Mouse (Mus musculus) hindbrain, embryonic 10.5 days (tissue): ENCODE data around the gene AU022252. TPM values are rescaled to one million over a fixed set of nuclear protein-coding genes. Genes with fewer than 3 reads are reported as not detected.
"Not testable (repeated sequence)": the region's sequence is repeated elsewhere in the genome, so short reads cannot be mapped to it uniquely, and the experiment has no call there.

Experiments
- DNase-seq: peaks from one replicate; pipeline ENCODE4 v3.0.0-alpha.2; 2017; ENCODE audit warnings: low spot score
- H3K27ac ChIP-seq: fragments of 300-500 bp; sonication (generic); 2 replicates; pipeline ENCODE4 v1.5.1; 2016; ENCODE audit warnings: mild to moderate bottlenecking, moderate library complexity
- H3K27me3 ChIP-seq: fragments of 300-500 bp; sonication (generic); 2 replicates; pipeline ENCODE4 v1.6.1; 2016; ENCODE audit warnings: mild to moderate bottlenecking; ENCODE audit not compliant: poor library complexity, insufficient read depth, severe bottlenecking
- H3K36me3 ChIP-seq: fragments of 300-500 bp; sonication (generic); 2 replicates; pipeline ENCODE4 v1.6.1; 2016; ENCODE audit warnings: mild to moderate bottlenecking, moderate library complexity
- H3K4me1 ChIP-seq: fragments of 300-500 bp; sonication (generic); replicated peaks from 2 replicates; pipeline ENCODE4 v1.6.1; 2016; ENCODE audit warnings: mild to moderate bottlenecking
- H3K4me3 ChIP-seq: fragments of 300-500 bp; sonication (generic); 2 replicates; pipeline ENCODE4 v1.5.1; 2016; ENCODE audit warnings: mild to moderate bottlenecking, moderate library complexity
- H3K9me3 ChIP-seq: fragments of 300-500 bp; sonication (generic); 2 replicates; pipeline ENCODE4 v1.6.1; 2016; ENCODE audit warnings: mild to moderate bottlenecking, moderate library complexity
- WGBS: fragments of 180-500 bp; shearing (Covaris S2); methylation state at CpG from one replicate; pipeline ENCODE4 v1.1.7; 2016; 5-methylcytosine and 5-hydroxymethylcytosine counted together
- polyA plus RNA-seq: library from polyadenylated mRNA; unstranded; fragments of >200 nt; fragmentation: Nextera tagmentation; extraction: Ambion mirVana; gene quantifications from 2 replicates; pipeline ENCODE4 v1.2.1, GENCODE M21; 2016

AU022252 gene
- 42.0 and 43.5 TPM in 2 replicates for polyA plus RNA-seq

DNA sequence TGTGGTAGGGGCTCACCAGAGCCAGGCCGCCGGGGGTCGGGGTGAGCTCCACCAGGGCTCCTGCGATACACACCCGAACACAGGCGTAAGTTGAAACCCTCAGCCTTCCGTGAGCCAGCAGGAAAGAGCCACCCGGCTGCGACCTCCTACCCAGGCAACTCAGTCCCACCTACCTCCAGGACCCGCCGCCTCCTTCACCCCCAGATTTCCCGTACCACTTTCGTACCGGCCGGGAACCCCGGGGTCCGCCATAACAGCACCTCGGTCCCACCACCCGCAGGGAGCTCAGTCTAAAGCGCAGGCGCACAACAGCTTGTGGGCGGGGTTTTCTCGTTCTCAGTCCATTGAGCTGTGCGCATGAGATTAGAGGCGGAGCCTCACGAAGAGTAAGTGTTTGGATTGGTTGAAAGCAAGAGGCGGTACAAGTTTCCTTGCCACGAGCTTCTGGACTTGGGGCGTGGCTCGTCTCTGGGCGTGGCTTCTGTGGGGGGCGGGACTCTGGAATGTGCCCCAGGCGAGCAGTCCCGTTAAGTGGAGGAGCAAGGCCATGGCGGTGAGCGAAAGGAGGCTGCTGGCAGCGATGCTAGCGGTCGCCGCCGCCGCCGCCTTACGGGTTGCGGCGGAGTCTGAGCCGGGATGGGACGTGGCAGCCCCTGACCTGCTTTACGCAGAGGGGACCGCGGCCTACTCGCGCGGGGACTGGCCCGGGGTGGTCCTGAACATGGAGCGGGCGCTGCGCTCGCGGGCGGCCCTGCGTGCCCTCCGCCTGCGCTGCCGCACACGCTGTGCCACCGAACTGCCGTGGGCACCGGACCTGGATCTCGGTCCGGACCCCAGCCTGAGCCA is at the start of gene AU022252, which contains the start of gene P3h1:
Gene AU022252 (minus strand): TSS at position 303 of the 846 bp plus-strand sequence.
Gene P3h1 (plus strand): TSS at position 506 of the 846 bp plus-strand sequence.
- no peaks in the 10 kb centered on the region for H3K27me3 ChIP-seq
- H3K27ac ChIP-seq, result peak within 1 kb of the TSS; percentile 88
- H3K36me3 ChIP-seq, result peaks cover 25% of the 10 kb centered on the region
- under 1% methylated on average over 71 of the region's 71 CpGs for WGBS
- H3K4me3 ChIP-seq, result peak within 1 kb of the TSS; percentile 86
- peaks cover 26% of the 10 kb centered on the region for H3K4me1 ChIP-seq
- peak; percentile 98 for DNase-seq
- H3K9me3 ChIP-seq, result no peaks in the 10 kb centered on the region

DNA sequence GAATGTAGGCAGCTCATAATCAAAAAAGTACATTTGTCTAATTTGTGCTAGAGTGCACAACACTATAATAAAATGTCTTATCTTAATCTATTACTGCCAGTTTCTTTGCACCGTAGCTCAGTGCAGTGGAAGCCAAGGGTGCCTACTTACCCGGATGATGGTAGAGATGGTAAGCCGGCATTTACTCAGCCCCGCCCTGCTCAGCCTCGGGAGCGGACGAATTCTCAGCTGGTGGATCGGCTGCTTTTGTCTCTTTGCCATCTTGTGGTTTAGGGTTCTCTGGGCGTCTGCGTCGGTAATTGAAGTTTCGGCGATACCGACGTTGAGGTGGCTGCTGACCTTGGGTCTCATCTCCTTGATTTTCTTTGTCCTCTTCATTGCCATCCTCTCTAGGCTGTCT is 46.3 kb upstream of the AU022252 start:
- DNase-seq, result not testable (repeated sequence)
- H3K36me3 ChIP-seq, result peaks cover 99% of the 10 kb centered on the region

DNA sequence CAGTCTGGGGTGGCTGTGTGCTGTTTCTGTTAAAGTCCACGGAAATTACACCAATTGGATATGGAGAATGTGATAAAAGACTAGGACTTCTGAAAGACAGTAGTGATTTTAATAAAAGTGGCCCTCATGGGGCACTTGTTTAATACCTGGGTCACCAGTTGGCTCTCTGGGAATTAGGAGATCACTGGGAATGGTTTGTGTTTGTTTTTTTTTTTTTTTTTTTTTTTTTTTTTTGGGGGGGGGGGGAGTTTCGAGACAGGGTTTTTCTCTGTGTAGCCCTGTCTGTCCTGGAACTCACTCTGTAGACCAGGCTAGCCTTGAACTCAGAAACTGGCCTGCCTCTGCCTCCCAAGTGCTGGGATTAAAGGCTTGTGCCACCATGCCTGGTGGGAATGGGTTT is 43.2 kb upstream of the AU022252 start:
- DNase-seq, result no peak
- no peaks in the 10 kb centered on the region for H3K4me1 ChIP-seq
- H3K27me3 ChIP-seq, result no peaks in the 10 kb centered on the region
- H3K9me3 ChIP-seq, result no peaks in the 10 kb centered on the region
- WGBS, result 77% methylated on average over 2 of the region's 2 CpGs
- peaks cover 99% of the 10 kb centered on the region for H3K36me3 ChIP-seq
- no peak overlapping the region for H3K27ac ChIP-seq
- H3K4me3 ChIP-seq, result no peak overlapping the region

More for the DNA sequence above, 46.3 kb upstream of the AU022252 start:
- H3K4me1 ChIP-seq, H3K27me3 ChIP-seq, H3K4me3 ChIP-seq, H3K9me3 ChIP-seq, H3K27ac ChIP-seq: not testable (repeated sequence)
- 91% methylated on average over 15 of the region's 15 CpGs for WGBS

DNA sequence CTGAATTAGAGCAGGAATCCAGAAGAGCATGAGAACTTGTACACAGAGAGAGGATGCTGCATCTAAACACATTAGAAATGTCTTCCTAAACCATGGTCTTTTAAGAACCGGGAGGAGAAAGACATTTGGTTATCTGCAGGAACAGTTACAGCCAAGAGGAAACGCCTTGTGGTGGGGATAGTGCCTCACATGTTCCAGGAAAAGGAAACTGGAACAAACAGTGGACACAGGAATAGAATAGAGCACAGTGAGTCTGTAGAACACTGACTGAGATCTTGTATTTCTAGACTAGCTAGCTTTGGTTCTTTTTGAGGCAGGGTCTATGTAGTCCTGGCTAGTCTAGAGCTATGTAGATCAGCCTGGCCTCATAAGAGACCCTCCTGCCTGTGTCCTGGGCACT is 42.7 kb upstream of the AU022252 start:
- 85% methylated on average over 2 of the region's 2 CpGs for WGBS
- peaks cover 99% of the 10 kb centered on the region for H3K36me3 ChIP-seq

DNA sequence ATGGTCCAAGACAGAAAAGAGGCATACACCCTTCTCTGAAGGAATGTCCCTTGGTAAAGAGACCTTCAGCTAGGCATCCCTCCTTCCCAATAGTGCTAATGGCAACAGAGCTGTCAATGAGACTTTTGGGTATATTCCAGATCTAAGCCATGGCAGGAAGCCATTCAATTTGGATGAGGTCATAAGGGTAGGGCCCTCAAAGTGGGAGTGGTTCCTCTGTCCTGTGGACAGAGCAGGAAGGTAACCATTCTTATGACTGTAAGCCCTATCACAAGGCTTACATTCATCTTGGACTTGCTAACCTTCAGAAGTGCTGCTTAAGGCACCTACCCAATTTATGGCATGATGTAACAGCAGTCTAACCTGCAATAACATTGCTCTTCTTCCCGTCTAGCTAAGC is 42.1 kb upstream of the AU022252 start:
- WGBS, result 89% methylated on average over 1 of the region's 1 CpGs
- Histone ChIP-seq H3K36me3 (peaks cover 99% of the 10 kb centered on the region), H3K27ac (no peak overlapping the region), H3K4me1 (no peaks in the 10 kb centered on the region), H3K4me3 (no peak overlapping the region), H3K27me3 (no peaks in the 10 kb centered on the region), H3K9me3 (no peaks in the 10 kb centered on the region)
- DNase-seq, result no peak

More for the DNA sequence above, 42.7 kb upstream of the AU022252 start:
- Histone ChIP-seq H3K9me3 (no peaks in the 10 kb centered on the region), H3K27ac (no peak overlapping the region), H3K4me3 (no peak overlapping the region), H3K4me1 (no peaks in the 10 kb centered on the region), H3K27me3 (no peaks in the 10 kb centered on the region)
- no peak for DNase-seq

DNA sequence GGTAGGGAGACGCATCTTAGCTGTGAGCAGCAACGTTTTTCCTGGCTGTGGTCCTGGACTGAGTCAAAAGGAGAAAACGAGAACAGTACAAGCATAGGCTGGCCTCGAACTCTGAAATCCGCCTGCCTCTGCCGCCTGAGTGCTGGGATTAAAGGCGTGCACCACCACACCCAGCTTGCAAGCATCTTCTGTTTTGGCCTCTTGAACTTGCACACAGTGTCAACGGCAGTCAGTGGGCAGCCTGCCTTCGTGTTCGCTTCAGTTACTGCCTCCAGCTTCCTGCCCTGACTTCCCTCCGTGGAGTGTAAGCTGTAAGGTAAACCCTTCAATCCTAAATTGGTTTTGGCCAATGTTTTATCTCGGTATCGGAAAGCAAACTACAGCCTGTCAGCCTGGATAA is 34.1 kb upstream of the AU022252 start:
- Histone ChIP-seq H3K4me1 (no peaks in the 10 kb centered on the region), H3K27me3 (no peaks in the 10 kb centered on the region), H3K27ac (no peak overlapping the region), H3K9me3 (no peaks in the 10 kb centered on the region), H3K36me3 (peaks cover 27% of the 10 kb centered on the region), H3K4me3 (no peak overlapping the region)
- 80% methylated on average over 13 of the region's 13 CpGs for WGBS
- DNase-seq, result no peak

DNA sequence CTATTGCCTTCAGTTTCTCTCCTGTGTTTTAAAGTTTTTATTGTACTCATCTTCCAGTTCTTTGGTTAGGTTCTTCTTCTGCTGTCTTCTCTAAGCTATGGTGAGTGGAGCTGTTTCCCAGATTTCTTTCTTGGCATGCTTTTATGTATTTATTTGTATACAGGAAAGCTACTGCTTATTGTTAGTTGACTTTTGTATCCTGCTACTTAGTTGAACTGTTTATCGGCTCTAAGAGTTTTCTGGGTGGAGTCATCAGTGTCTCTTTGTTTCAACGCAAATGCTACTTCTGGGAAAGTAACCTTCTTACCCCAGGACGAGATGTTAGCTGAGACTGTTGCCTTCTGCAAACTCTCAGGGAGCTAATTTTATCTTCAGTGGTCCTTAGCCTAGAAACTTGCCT is 30.9 kb upstream of the AU022252 start:
- no peak for DNase-seq
- Histone ChIP-seq H3K9me3 (no peaks in the 10 kb centered on the region), H3K27ac (no peak overlapping the region), H3K4me1 (peaks cover 15% of the 10 kb centered on the region; the same call in 1 of the 2 replicates), H3K36me3 (no peaks in the 10 kb centered on the region), H3K27me3 (no peaks in the 10 kb centered on the region), H3K4me3 (no peak overlapping the region)
- 85% methylated on average over 3 of the region's 3 CpGs for WGBS

DNA sequence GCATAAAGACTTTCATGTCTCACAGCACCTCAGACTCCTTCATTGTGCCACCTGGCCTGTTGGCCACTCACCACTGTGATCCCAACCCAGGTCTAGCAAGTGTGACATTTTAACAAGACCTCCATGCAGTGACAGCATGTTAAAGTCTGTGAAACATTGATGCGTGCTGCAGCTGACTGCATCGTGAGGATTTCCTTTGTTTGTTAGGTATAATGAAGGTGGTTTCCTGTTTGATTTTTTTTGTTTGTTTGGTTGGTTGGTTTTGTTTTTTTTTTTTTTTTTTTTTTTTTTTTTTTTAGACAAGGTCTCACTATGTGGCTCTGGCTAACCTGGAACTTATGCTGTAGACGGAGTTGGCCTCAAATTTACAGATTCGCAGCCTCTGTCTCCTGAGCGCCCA is 30.0 kb upstream of the AU022252 start:
- Histone ChIP-seq H3K4me3 (no peak overlapping the region), H3K27me3 (no peaks in the 10 kb centered on the region), H3K36me3 (no peaks in the 10 kb centered on the region), H3K27ac (no peak overlapping the region), H3K9me3 (no peaks in the 10 kb centered on the region), H3K4me1 (peaks cover 15% of the 10 kb centered on the region; the same call in 1 of the 2 replicates)
- no peak for DNase-seq
- WGBS, result 93% methylated on average over 5 of the region's 5 CpGs

DNA sequence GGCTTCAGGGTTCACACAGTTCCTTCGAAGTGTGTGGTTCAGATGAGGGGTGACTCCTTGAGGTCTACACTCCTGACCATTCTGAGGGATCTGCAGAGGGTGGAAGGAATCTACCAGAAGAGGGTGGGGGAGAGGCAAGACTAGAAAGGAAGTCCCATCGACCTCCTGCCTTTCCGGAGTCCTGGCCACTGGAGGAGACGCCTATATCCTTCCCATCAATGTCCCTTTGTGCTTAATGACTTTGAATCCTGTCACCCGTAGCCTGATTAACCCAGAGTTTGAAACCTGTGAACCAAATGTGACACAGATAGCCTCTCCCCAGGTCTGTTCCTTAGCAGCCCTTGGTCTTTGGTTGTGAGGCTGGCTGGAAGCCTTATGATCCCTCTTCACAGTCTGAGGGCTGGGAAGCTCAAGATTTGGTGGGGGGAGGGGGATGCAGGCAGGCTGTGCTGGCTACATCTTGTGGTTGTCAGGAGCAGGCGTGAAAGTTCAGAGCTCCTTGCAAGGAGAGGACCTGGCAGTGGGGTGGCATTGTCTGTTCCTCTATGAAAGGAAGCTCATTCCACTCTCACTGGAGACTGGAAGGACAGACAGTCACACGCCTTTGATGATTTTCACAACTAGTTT is 28.7 kb upstream of the AU022252 start:
- no peaks in the 10 kb centered on the region for H3K36me3 ChIP-seq
- no peak overlapping the region for H3K27ac ChIP-seq
- no peak for DNase-seq
- 59% methylated on average over 7 of the region's 7 CpGs for WGBS
- no peak overlapping the region for H3K4me3 ChIP-seq
- H3K27me3 ChIP-seq, result no peaks in the 10 kb centered on the region
- H3K4me1 ChIP-seq, result peaks cover 26% of the 10 kb centered on the region
- H3K9me3 ChIP-seq, result no peaks in the 10 kb centered on the region

DNA sequence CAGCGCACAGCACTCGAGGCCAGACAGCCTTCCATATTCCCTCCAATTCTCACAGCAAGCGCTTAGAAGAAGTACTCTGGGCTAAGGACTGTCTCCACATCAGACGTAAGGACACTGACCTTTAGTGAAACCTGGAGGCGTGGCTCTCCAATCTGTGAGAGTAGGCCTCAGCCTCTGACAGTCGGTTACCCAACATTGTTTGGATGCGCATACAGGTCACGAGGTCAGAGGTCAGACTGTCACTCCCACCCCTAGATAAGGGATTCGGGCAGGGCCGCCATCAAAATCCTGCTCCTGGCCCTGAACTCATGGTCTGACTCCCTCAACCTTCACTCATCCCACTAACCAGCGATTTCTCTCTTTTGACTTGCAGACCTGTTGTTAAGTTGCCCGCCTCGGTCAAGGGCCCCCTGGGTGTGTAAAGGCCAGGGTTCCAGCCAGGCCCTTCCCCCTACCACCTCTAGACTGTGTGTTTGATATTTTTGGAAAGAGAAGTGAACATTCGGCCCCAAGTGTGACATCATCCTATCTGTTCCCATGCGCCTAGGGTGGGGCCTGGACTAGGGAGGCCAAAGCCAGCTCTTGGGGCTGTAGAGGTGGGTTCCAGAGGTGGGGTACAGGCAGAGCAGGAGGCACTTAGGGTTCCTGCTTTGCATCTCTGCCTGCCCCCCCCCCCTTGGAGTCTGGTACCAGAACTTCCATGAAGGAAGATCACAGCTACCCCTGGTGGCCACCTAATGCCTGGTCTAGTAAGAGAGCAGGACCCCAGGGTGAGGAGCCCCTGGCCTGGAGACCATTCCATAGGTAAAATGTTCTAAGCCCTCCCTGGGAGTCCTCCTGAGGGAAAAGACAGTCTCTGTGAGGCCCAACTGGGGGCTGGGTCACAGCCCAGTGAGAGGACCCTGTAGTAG is 27.1 kb upstream of the AU022252 start:
- H3K4me3 ChIP-seq, result no peak overlapping the region
- no peak overlapping the region; the same call in 1 of the 2 replicates for H3K27ac ChIP-seq
- H3K27me3 ChIP-seq, result no peaks in the 10 kb centered on the region
- peaks cover 40% of the 10 kb centered on the region for H3K4me1 ChIP-seq
- no peaks in the 10 kb centered on the region for H3K36me3 ChIP-seq
- WGBS, result 77% methylated on average over 15 of the region's 15 CpGs
- no peak for DNase-seq
- H3K9me3 ChIP-seq, result no peaks in the 10 kb centered on the region

DNA sequence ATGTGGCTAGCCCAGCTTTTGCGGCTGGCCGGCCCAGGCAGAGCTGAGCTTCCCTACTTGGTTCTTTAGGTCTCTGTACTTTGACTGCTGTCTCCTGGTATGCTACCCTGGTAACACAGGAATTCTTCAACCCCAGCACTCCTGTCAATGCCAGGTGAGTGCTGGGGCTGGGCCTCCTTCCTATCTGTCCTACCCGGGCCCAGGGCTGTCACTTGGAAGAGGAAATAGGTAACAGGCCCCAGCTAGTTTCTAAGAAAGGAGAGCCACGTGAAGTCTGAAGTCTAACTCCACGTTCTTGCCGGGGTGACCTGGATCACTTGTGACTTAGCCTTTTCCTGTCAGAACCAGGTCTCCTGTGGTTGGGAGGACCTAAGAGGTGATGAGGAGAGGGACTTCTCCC is 24.6 kb upstream of the AU022252 start:
- Histone ChIP-seq H3K4me1 (peaks cover 51% of the 10 kb centered on the region), H3K9me3 (no peaks in the 10 kb centered on the region), H3K27me3 (no peaks in the 10 kb centered on the region), H3K36me3 (no peaks in the 10 kb centered on the region), H3K4me3 (no peak overlapping the region), H3K27ac (no peak overlapping the region; the same call in 1 of the 2 replicates)
- 80% methylated on average over 6 of the region's 6 CpGs for WGBS
- DNase-seq, result no peak

DNA sequence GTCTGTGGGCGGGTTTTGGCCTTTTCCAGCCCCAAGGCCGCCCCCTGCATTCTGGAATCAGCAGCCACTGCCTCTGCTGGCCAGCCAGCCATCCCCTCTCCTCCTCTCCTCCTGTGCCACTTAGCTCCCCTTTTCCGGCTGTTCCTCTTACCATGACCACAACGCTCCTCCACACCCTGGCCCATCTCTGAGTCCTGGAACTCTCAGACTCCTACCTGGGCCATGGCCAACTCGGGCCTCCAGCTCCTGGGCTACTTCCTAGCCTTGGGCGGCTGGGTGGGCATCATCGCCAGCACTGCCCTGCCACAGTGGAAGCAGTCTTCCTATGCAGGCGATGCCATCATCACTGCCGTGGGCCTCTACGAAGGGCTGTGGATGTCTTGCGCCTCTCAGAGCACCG is 22.8 kb upstream of the AU022252 start, which contains the start of gene Cldn19:
Gene Cldn19 (plus strand): TSS at position 64 of the 400 bp plus-strand sequence.
- Histone ChIP-seq H3K4me3 (no peak within 1 kb of the TSS), H3K4me1 (peaks cover 40% of the 10 kb centered on the region), H3K36me3 (no peaks in the 10 kb centered on the region), H3K27me3 (no peaks in the 10 kb centered on the region), H3K9me3 (no peaks in the 10 kb centered on the region), H3K27ac (peak within 1 kb of the TSS; percentile 71)
- no peak for DNase-seq
- 75% methylated on average over 12 of the region's 12 CpGs for WGBS
